Mouse (Mus musculus) left cerebral cortex, postnatal 36 days (tissue): Measurements from ENCODE around the gene Mrnip. TPM values are rescaled to one million over a fixed set of nuclear protein-coding genes. Genes with fewer than 3 reads are reported as not detected.
"Not testable (repeated sequence)": the region's sequence is repeated elsewhere in the genome, so short reads cannot be mapped to it uniquely, and the experiment has no call there.

Experiments
- DNase-seq, 2 experiments: peaks; one replicate each; pipeline ENCODE4 v3.0.0; 2021 to 2022; ENCODE audit warnings: low spot score in 2 of 2, mixed read lengths in 1 of 2
- intact Hi-C: fragments of 180-260 bp; cut with DNase I; formaldehyde crosslinking; loops from one replicate; pipeline ENCODE4 v1.15.1; 2025
- total RNA-seq, 2 experiments: library from RNA; stranded (reverse); gene quantifications; 2 replicates each; pipeline ENCODE4 v1.2.3; 2021

Mrnip gene
- 10 to 100 TPM; 15.4 to 15.7 TPM for total RNA-seq

DNA sequence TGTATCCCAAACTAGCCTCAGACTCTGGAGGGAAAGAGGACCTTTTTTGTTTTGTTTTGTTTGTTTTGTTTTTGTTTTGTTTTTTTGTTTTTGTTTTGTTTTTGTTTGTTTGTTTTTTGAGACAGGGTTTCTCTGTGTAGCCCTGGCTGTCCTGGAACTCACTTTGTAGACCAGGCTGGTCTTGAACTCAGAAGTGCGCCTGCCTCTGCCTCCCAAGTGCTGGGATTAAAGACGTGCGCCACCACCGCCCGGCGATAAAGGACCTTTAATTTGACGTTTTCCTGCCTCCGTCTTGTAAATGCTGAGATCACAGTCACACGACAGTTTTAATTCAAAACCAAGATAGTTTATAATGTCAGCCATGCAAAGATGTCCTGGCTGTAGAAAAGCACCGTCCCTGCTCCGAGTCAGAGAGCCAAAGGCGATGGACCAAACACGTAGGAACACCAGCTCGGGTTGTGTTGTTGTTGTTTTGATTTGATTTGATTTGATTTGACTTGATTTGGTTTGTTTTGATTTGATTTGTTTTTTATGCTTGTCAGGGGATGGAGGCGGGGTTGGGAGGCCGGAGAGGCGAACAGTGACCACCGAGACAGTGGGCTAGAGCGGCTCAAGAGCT lies at the start of gene Mrnip:
Gene Mrnip, plus strand, starts transcription at position 334 of the 619 bp plus-strand sequence.
- DNase-seq, intact Hi-C loops: not testable (repeated sequence)

- intact Hi-C loops, result no loop called here
- no peak for DNase-seq
Measured at GRCm38 (mm10) chr11:50127781-50128180, 46.5 kb upstream of the Mrnip start.

GRCm38 (mm10) chr11:50130811-50131766 lies 43.2 kb upstream of the Mrnip start, which contains the start of gene Tbc1d9b:
TSS of gene Tbc1d9b (plus strand) at chr11:50131396.
- DNase-seq, result peak; percentile 85 to 88
- intact Hi-C loops, result loop anchor here (1.0 to 10.0 kb wide), 3 partner anchors 104 to 256 kb away; partner anchors contain the start of gene Rnf130

DNA sequence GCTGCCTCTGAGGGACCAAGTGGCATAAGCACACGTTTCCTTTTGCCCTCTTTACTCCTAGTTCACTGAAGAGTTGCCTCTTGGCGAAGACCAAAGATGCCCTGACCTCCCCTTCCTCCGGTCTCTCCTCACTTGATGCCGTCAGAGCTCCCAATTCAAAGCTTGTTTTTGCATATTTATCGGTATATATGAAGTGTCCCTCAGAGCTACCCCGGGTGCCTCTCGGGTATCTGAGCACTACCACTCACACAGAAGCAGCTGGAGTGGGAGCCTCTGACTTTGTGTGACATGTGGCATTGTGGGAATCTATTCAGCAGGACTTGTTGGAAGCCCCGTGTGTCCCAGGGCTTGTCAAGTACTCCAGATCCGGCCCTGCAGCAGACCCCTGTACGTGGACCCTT lies 42.4 kb upstream of the Mrnip start:
- no peak for DNase-seq
- intact Hi-C loops, result loop anchor here (1.0 to 10.0 kb wide), 3 partner anchors 104 to 257 kb away; partner anchors contain the start of gene Rnf130

GRCm38 (mm10) chr11:50132265-50132664 lies 42.0 kb upstream of the Mrnip start:
- no peak for DNase-seq
- intact Hi-C loops, result loop anchor here (5.0 to 10.0 kb wide), 2 partner anchors 105 to 257 kb away; partner anchors contain the start of gene Rnf130

DNA sequence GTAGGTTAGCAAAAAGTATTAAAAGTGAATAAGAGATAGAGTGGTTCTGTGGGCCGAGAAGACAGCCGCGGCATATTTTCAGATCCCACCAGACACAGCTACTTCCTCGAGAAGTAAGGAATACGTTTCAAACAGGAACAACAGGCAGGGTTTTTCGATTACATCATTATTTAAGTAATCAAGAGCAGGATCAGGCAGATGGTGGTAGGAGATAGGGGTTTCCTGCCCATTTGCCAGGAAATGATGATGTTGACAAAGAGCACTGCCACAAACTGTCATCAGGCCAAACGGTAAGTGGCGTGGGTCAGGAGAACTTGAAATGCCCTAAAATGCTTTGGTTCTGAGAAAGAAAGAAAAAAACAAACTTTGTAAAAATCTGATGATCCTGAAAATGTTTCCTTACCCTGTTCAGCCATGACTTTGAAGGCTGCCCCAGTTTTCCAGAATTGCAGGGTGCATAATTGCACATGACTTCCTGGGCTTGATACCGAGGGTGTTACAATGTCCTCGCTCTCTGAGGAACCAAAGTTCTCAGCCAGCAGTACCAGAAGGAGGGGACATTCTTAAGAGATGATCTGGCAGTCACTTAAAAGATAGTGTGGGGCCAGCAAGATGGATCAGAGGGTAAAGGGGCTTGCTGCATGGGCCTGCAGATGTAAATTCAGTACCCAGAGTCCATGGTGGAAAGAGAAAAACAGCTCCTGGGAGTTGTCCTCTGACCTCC lies 39.9 kb upstream of the Mrnip start:
- DNase-seq, result no peak
- intact Hi-C loops, result loop anchor here (5.0 to 10.0 kb wide), 2 partner anchors 107 to 259 kb away; partner anchors contain the start of gene Rnf130

- intact Hi-C loops, result loop anchor here (10.0 kb wide), 1 partner anchor 264 kb away; no protein-coding TSS in a partner anchor
- no peak for DNase-seq
Measured at GRCm38 (mm10) chr11:50138206-50138822, 35.9 kb upstream of the Mrnip start.

DNA sequence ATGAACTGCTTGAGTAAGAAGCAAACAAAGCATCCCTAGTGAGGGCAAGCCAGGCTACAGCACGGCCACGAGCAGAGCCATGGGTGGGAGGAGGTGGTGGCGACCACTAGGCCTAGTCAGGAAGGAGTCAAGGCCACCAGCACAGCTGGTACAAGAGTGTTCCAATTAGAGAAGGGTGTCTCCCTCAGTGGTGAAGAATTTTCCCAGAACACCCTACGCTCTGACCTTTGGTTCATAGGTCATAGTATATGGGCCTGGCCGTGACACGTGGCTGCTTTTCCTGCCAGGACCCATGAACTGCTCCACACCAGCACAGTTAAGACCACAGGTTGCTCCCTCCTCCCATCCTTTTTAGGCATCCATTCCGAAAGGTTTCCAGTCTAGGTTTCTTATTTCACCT lies 34.7 kb upstream of the Mrnip start:
- DNase-seq, result no peak
- intact Hi-C loops, result loop anchor here (10.0 kb wide), 1 partner anchor 265 kb away; no protein-coding TSS in a partner anchor

DNA sequence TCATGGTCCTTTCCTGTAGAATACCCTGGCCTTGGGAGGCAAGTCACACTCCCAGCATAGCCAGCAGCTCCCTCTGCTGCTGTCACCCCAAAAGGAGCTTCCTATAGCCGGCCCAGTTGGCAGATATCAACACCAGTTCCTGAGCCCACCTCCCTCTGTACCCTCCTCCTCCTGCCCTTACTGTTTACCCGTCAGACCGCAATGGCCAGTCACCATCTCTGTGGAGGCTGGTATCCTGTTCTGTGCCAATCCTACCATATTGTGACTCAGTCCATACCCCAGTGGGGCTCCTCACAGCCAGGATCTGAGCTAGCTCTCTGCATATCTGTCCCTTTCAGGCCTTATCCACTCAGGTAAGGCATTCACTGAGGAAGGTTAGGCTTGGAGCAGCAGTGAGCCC lies 28.7 kb upstream of the Mrnip start:
- intact Hi-C loops, result no loop called here

GRCm38 (mm10) chr11:50146121-50146520 lies 28.1 kb upstream of the Mrnip start:
- DNase-seq, result no peak
- intact Hi-C loops, result no loop called here

More for the DNA sequence above, 28.7 kb upstream of the Mrnip start:
- DNase-seq, result no peak

GRCm38 (mm10) chr11:50147267-50147957 lies 26.8 kb upstream of the Mrnip start:
- intact Hi-C loops, result no loop called here
- no peak for DNase-seq

DNA sequence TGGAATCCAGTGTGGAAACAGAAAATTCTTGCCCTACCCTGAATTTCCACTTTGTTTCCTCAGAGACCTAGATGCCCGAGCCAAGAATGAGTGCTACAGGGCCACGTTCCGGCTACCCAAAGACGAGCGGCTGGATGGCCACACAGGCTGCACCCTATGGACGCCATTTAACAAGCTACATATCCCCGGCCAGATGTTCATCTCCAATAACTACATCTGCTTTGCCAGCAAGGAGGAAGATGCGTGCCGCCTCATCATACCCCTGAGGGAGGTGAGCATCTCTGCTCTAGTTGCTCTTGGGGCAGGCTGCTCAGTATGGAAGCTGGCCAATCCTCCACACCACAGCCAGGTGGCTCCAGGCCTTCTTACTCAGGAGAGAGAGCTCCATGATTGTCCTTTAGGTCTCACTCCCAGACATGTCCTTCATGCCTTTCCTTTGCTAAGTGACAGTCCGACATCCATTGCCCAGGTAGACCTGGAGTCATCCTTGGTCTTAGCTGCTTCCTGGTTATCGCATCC lies 26.2 kb upstream of the Mrnip start:
- intact Hi-C loops, result no loop called here
- no peak for DNase-seq

- DNase-seq, result no peak
- intact Hi-C loops, result no loop called here
Measured at GRCm38 (mm10) chr11:50149200-50149599, 25.0 kb upstream of the Mrnip start.

GRCm38 (mm10) chr11:50149603-50150150 lies 24.6 kb upstream of the Mrnip start:
- intact Hi-C loops, result no loop called here
- no peak for DNase-seq

GRCm38 (mm10) chr11:50151374-50151773 lies 22.9 kb upstream of the Mrnip start:
- intact Hi-C loops, result no loop called here
- no peak for DNase-seq

GRCm38 (mm10) chr11:50154166-50154565 lies 20.1 kb upstream of the Mrnip start:
- intact Hi-C loops, result no loop called here
- no peak for DNase-seq

DNA sequence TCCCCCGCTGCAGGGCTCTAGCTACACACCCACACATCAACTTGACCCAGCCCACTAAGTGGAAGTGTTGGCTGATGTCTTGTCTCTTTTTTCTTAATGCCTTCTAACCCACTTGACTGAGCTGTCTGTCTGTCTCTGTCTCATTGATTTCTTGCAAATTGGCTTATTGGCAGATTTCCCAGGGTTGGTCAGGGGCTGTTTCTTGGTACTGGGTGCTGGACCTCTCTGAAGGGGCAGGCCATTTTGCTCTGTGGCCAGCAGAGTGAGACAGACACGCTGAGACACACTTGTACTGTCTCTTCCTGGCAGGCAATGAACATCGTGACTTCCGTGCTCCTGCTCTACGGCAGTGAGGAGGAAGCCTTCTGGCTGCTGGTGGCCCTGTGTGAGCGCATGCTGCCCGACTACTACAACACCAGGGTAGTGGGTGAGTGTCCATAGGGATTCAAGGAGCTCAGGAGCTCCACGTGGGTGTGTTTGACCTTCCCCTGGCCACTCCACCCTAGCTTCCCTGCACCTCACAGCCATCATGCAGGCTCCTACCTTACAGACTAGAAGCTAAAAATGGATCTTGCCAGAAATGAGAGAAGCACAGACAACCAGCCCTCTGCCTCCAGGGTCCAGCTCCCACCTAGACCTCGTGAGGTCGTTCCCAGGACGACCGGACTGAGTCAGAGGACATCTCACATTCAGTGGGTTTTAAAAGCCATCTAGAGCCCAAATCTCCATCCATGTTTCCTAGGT lies 19.3 kb upstream of the Mrnip start:
- peak in 1 of 2 experiments; percentile 39 for DNase-seq
- intact Hi-C loops, result no loop called here
